Mouse (Mus musculus) hindbrain, embryonic 16.5 days (tissue): ENCODE data around the gene C87977. TPM values are rescaled to one million over a fixed set of nuclear protein-coding genes. Genes with fewer than 3 reads are reported as not detected.
"Not testable (repeated sequence)": the region's sequence is repeated elsewhere in the genome, so short reads cannot be mapped to it uniquely, and the experiment has no call there.

ENCODE experiments used
- ATAC-seq: fragments of 200-750 bp; cut with Nextera tagmentation; 2 replicates; pipeline ENCODE4 v1.8.0; 2017; ENCODE audit warnings: moderate TSS enrichment, moderate library complexity
- H3K27ac ChIP-seq: fragments of 300-500 bp; sonication (generic); 2 replicates; pipeline ENCODE4 v1.5.1; 2014; ENCODE audit warnings: low read depth, mild to moderate bottlenecking, control low read depth, low read length, moderate library complexity
- H3K27me3 ChIP-seq: fragments of 300-500 bp; sonication (generic); replicated peaks from 2 replicates; pipeline ENCODE4 v1.6.1; 2014; ENCODE audit warnings: low read length; ENCODE audit not compliant: control insufficient read depth, insufficient read depth
- H3K36me3 ChIP-seq: fragments of 300-500 bp; sonication (generic); 2 replicates; pipeline ENCODE4 v1.6.1; 2014; ENCODE audit warnings: mild to moderate bottlenecking, low read length, moderate library complexity, mixed read lengths; ENCODE audit not compliant: control insufficient read depth, insufficient read depth
- H3K4me1 ChIP-seq: fragments of 300-500 bp; sonication (generic); 2 replicates; pipeline ENCODE4 v1.6.1; 2014; ENCODE audit warnings: low read depth, low read length; ENCODE audit not compliant: control insufficient read depth, insufficient read depth
- H3K4me2 ChIP-seq: fragments of 300-500 bp; sonication (generic); 2 replicates; pipeline ENCODE4 v1.6.1; 2014; ENCODE audit warnings: mild to moderate bottlenecking, low read length, control low read depth, moderate library complexity
- H3K4me3 ChIP-seq: fragments of 300-500 bp; sonication (generic); 2 replicates; pipeline ENCODE4 v1.5.1; 2014; ENCODE audit warnings: mild to moderate bottlenecking, low read length, control low read depth, moderate library complexity
- H3K9ac ChIP-seq: fragments of 300-500 bp; sonication (generic); 2 replicates; pipeline ENCODE4 v1.6.1; 2014; ENCODE audit warnings: low read depth, mild to moderate bottlenecking, control low read depth, low read length, moderate library complexity
- H3K9me3 ChIP-seq: fragments of 300-500 bp; sonication (generic); 2 replicates; pipeline ENCODE4 v1.6.1; 2014; ENCODE audit warnings: mild to moderate bottlenecking, low read length, moderate library complexity; ENCODE audit not compliant: control insufficient read depth
- WGBS: fragments of 180-500 bp; shearing (Covaris S2); extraction: QIAGEN DNeasy Blood & Tissue Kit; methylation state at CpG from one replicate; pipeline ENCODE4 v1.1.7; 2014; 5-methylcytosine and 5-hydroxymethylcytosine counted together
- polyA plus RNA-seq: library from polyadenylated mRNA; unstranded; fragments of >200 nt; fragmentation: Nextera tagmentation; extraction: Ambion mirVana; gene quantifications from 2 replicates; pipeline ENCODE4 v1.2.1, GENCODE M21; 2015

Gene C87977
- not detected in 2 replicates for polyA plus RNA-seq

GRCm38 (mm10) chr4:144213218-144213617, at the start of gene C87977:
Gene C87977, minus strand, starts transcription at chr4:144213318.
- not testable (repeated sequence) for H3K9me3 ChIP-seq, H3K9ac ChIP-seq, H3K4me3 ChIP-seq, H3K4me2 ChIP-seq, ATAC-seq, H3K27ac ChIP-seq, H3K4me1 ChIP-seq, H3K36me3 ChIP-seq, H3K27me3 ChIP-seq
- 95% methylated on average over 1 of the region's 1 CpGs for WGBS

GRCm38 (mm10) chr4:144254768-144255167, 41.6 kb upstream of the C87977 start:
- not testable (repeated sequence) for H3K27me3 ChIP-seq, H3K27ac ChIP-seq, H3K4me1 ChIP-seq, H3K4me2 ChIP-seq, ATAC-seq, H3K4me3 ChIP-seq, H3K9ac ChIP-seq, H3K36me3 ChIP-seq, H3K9me3 ChIP-seq

- no peak within 1 kb of the TSS for H3K27ac ChIP-seq
- peaks cover 7% of the 10 kb centered on the region for H3K9me3 ChIP-seq
- no peak within 1 kb of the TSS for H3K9ac ChIP-seq
- 43% methylated on average over 1 of the region's 1 CpGs for WGBS
- no peaks in the 10 kb centered on the region for H3K4me1 ChIP-seq
- no peak within 1 kb of the TSS for H3K4me2 ChIP-seq
- no peaks in the 10 kb centered on the region for H3K36me3 ChIP-seq
- H3K27me3 ChIP-seq, result no peaks in the 10 kb centered on the region
- no peak for ATAC-seq
- no peak within 1 kb of the TSS for H3K4me3 ChIP-seq
Measured at GRCm38 (mm10) chr4:144190419-144190818, 22.7 kb downstream of the C87977 start, which contains the start of gene Oog2. Gene Oog2, plus strand, starts transcription at chr4:144190719.

- Histone ChIP-seq H3K36me3 (no peaks in the 10 kb centered on the region), H3K9ac (no peak within 1 kb of the TSS), H3K27ac (no peak within 1 kb of the TSS), H3K27me3 (no peaks in the 10 kb centered on the region), H3K4me2 (no peak within 1 kb of the TSS), H3K9me3 (peaks cover 22% of the 10 kb centered on the region), H3K4me1 (no peaks in the 10 kb centered on the region), H3K4me3 (no peak within 1 kb of the TSS)
- WGBS, result 85% methylated on average over 1 of the region's 1 CpGs
- no peak for ATAC-seq
Measured at GRCm38 (mm10) chr4:144162563-144162962, 50.6 kb downstream of the C87977 start, which contains the start of gene Oog3. Gene Oog3, minus strand, starts transcription at chr4:144162663.

Other genes starting within 250 kb of the C87977 start
- not detected in 2 replicates for gene Gm13101, start 246.4 kb downstream of the C87977 start, polyA plus RNA-seq
- gene Pramef17, start 218.9 kb downstream of the C87977 start, polyA plus RNA-seq, result not detected in 2 replicates
- gene Pramel4, start 154.2 kb downstream of the C87977 start, polyA plus RNA-seq, result not detected in 2 replicates
- not detected in 2 replicates for gene Gm13102, start 106.8 kb downstream of the C87977 start, polyA plus RNA-seq
- not detected in 2 replicates for gene Oog3, start 50.7 kb downstream of the C87977 start, polyA plus RNA-seq
- not detected in 2 replicates for gene Oog2, start 22.6 kb downstream of the C87977 start, polyA plus RNA-seq
- not detected in 2 replicates for gene Pramel5, start 67.2 kb upstream of the C87977 start, polyA plus RNA-seq
- not detected in 2 replicates for gene Gm13128, start 116.9 kb upstream of the C87977 start, polyA plus RNA-seq
- not detected in 2 replicates for gene Gm13119, start 144.6 kb upstream of the C87977 start, polyA plus RNA-seq
- not detected in 2 replicates for gene Pramef20, start 164.6 kb upstream of the C87977 start, polyA plus RNA-seq
- not detected in 2 replicates for gene Pramef12, start 195.1 kb upstream of the C87977 start, polyA plus RNA-seq
- 0.16 TPM in 1 of 2 replicates, not detected in the other for gene 1700012P22Rik, start 225.5 kb upstream of the C87977 start, polyA plus RNA-seq
- not detected in 2 replicates for gene Gm9944, start 240.0 kb upstream of the C87977 start, polyA plus RNA-seq